Mouse (Mus musculus) lung, postnatal 4 days (tissue): ENCODE results near the gene Asic3.
A peak's percentile ranks its signal among the peaks of the same experiment; 100 is the strongest.

Source experiments
- DNase-seq, 2 experiments: peaks; one replicate each; pipeline ENCODE4 v3.0.0; 2021

Gene Asic3

GRCm38 (mm10) chr5:24452030-24452690 lies 39.0 kb downstream of the Asic3 start, which contains the start of gene Agap3:
Agap3 (plus strand) TSS chr5:24452177.
- peak in 1 of 2 experiments; percentile 54 for DNase-seq

- peak; percentile 45 to 54 for DNase-seq
Measured at GRCm38 (mm10) chr5:24452691-24453233, 39.6 kb downstream of the Asic3 start.

DNA sequence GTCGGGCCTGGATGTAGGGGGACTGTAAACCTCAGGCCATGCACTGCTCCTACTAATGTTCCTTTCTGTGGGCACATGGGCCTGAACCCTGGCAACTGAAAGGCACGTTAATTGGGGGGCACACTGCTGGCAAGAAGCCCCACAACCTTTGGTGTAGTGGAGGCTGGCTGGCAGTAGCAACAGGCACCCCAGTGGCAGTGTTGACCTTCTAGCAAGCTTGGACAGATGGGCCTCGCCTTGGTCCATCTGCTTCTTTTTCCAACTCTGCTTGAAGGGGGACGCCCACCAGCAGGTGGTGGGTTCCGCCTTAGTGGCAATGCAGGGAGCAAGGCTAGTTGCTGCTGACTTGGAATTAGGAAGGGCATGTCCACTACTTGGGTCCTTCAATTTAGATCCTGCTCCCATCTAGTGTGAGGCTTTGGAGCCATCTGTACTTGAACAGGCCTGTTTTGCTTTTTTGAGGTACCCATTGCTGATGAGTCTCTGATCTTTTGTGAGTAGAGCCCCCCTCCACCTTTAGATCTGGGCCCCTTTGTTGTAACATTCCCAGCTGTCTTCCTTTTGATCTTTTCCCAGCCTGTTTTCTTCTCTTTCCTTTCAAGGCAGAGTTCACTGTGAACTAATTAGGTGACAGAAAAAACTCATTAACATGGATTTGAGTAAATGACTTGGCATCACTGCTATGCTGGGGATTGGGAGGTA lies 40.2 kb downstream of the Asic3 start:
- DNase-seq: no peak

- DNase-seq: no peak
Measured at GRCm38 (mm10) chr5:24453985-24454303, 40.8 kb downstream of the Asic3 start.

DNA sequence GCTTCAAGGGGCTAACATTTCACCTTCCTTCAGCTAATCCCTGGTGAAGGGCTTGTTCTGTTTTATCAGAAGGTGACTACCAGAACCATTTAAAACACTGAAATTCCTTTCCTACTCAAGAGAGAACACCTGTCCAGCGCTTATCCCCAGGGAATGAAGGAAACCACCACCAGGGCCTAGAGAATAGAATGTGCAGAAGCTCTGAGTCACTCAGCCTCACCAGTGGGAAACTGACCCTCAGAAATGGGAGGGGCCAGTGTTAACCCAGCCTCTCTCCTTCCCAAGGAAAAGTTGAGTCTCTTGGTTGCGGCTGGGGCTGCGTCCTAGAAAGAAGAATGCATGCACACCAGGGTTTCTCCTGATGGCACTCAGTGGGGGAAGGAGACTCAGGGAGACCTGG lies 41.9 kb downstream of the Asic3 start:
- no peak for DNase-seq

DNA sequence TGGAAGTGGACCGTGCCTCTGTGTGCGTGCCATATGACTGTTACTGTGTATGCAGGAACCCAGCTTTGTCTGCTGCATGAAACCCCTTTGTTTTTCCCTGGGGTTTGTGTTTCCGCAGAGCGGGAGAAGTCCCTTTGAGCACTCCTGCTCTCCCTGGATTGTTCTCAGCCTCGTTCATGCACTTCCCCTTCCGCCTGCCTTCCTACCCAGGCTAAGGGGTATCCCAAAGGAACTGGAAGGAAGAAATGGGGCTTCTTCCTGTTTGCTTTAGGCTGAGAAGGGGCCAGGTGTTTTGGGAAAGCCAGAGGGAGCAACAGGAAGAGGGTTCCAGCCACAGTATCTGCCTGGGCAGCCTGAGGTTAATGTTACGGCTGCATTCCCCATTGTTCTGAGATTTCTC lies 42.4 kb downstream of the Asic3 start:
- no peak for DNase-seq

DNA sequence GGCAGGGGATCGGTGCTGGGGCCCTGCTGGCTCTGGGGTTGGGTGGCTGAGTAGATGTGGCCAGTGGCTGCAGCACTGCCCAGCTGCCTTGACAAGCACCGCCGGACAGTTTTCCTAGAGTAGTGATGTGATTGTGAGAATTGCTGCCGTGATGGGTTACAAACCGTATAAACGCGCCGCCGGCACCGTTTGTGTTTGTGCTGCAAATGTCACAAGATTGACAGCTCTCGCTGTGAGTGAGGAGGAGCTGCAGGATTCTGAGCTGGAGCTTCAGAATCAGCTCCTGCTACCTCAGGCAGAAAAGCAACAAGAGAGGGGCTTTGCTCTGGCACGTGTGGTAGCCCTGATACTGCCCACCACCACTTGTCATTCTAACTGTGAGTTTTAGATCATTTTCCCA lies 53.6 kb downstream of the Asic3 start:
- no peak for DNase-seq
